Mouse (Mus musculus) layer of hippocampus, adult 9-10 months (tissue): ENCODE measurements at regions not wholly inside any gene's neighbourhood (a gene's known extent, or its start where the extent isn't known, plus 50 kb on each side); places are given as distances from the start of the nearest gene placed in this dataset.

Experiments used
- DNase-seq: peaks from one replicate; pipeline ENCODE4 v3.0.0; 2022; ENCODE audit warnings: low spot score

DNA sequence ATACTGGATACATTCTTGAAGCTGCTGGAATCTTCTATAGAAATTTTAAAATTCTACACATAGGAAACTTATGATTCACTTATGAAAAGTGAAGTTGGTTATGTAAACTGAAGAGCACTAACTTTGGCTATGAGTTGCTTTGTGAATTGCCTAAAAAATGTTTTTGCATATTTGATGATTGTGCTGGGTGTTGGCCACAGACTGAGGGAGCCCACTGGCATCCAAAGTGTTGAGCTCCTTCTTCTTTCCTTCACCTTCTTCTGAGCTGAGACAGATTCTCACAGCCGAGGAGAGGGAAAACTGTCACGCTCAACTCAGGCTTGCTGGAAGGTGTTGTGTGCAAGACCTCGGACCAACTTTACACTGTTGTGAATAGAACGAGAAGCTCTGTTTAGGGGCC, 243.7 kb downstream of the Gm10260 start:
- no peak for DNase-seq

DNA sequence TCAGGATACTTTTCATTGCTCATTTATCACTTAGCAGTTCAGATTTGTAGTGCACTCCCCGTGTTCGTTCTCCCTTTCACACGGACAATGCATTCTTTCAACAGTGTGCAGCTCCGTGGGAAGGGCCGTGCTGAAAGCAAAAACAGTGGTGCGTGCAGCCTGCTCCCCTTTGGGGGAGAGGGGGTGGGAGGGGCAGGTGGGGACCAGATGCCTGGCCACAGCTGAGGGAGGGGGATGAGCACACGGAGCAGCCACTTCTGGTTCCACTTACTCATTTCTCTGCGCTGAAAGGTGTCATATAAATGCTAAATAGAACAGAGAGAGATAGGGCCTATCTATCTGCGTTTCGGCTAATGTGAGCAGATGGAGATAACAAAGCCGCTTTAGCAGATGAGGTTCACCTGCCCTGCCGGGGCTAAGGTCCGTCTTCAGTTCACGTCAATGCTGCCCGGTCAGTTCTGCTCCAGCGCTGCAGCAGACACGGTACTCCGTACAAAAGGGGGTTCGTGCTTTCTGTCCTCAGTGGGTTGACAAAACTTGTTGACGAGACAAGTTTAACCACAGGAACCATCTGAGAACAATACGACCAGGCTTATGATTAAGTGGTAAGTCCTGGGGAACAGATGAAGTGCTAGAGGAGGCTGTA, 245.9 kb downstream of the Gm10260 start:
- DNase-seq = no peak

DNA sequence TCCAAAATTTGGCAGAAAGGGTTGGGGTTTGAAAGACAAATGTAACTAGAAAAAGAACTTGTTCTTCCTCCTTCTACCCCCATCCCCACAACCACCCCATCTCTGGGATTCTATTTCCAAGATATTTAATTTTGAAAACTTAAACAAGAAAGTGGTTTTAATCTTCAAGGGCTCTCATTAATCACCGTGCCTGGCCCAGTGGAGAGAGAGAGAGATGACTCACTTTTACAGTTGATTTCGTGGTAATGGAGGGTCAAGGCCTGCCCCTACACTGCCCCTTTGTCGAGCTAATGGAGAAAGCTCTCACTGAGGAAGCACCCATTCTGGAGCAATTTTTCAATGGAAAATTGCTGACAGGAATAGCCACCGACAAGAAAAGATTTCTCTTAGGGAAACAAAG, 247.9 kb downstream of the Gm10260 start:
- DNase-seq = no peak

DNA sequence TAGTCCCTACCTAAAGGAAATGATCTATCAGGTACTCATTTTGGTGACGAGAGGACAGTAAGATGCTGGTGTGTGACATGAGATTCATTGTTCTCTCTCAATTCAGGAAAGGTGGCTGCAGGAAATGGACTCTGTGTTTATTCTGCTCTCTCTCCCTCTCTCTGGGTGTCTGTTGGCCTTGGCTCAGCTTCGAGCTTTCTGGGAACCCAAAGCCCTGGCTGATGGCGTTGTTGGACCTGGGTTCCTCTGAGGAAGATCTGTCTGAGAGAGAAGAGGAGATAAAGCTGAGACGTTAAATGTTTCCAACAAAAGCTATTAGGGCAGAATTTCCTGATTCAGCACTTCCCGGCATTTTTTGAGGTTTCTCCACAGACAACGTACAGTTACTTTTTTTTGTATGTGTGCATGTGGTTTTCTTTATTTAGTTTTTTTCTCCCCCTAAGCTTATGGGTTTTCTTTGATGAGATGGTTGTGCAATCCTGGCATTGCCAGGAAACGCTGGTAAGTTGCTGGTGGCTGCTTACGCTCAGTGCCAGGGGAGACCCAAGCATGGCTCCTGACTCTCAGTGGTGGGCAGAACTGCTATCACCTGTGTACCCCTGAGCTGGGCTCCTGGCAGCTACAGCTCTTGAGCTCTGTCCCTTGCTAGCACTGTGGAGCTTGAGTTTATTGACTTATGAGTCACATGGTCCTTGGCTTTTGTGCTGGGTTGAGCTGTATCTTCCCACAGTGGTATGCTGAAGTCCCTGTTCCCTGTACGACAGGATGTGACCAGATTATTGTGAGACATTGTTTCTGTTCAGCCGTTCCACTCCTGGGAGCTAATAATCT, 249.8 kb downstream of the Gm10260 start:
- DNase-seq = no peak

DNA sequence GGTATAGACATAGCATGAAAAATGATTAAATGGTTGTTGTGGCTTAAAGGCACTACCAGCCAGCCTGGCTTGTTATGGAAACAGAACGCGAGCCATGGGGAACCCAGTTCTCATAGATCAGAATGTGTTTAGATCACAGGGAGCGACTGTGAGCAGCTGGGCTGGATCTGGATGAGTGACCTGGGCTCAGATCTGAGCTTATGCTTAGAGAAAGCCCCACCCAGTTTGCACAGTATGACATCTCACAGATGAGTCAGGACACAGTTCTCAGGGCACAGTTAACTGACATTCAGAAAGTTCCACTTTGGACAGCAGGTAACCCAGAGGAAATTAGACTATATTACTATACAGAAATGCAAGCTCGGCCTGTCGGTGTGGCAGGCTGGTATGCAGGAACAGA, 255.5 kb downstream of the Gm10260 start:
- no peak for DNase-seq

DNA sequence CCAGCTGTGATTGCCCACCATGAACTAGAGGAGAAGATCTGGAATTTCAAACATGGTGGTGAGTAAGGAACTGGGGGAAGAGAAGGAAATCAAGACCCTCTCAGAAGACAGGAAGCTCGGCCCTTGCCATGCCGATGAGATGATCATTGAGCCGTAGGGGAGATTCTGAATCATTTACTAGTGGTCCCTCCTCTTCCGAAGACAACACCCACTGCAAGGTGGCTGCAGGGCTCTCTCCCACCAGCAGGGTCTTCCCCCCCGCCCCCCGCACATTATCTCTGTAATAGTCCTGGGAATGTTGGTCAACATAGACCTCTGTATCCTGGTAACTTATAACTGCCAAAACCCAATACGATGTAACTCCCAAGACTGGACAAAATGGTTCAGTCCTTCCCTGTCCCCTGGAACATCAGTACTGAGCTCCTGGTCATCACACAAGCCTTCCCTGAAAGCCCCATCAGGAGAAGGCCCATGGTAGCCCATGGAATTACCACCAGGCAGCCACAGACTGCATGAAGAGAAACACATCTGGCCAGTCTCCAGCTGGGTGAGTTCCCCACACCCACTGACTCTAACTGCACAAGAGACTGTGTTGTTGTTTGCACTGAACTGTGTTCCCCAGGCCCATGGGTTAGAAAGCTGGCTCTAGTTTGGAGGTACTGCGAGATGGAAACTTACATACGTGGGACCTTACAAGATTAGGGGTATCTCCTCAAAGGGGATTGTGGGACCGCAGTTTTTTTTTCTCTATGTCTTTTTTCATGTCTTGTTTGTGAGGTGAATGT, 256.3 kb downstream of the Gm10260 start:
- DNase-seq = no peak

DNA sequence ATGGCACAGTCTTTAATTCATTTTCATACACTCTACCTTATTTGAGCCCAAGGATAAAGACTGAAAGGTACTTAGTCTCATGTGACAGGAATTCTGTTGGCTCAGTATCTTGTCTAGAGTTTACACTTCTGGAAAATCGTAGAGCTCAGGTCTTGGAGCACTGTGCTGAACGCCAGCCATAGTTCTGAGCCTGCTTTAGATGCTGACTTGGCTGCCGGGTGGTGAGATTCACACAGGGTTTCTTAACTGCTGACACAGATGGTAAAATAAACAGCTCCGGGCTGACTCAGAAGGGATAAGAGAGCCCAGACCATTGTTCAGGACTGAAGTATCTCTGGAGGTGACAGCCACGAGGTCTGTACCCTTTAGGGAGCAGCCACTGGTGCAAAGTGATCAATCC, 257.0 kb downstream of the Gm10260 start:
- no peak for DNase-seq

DNA sequence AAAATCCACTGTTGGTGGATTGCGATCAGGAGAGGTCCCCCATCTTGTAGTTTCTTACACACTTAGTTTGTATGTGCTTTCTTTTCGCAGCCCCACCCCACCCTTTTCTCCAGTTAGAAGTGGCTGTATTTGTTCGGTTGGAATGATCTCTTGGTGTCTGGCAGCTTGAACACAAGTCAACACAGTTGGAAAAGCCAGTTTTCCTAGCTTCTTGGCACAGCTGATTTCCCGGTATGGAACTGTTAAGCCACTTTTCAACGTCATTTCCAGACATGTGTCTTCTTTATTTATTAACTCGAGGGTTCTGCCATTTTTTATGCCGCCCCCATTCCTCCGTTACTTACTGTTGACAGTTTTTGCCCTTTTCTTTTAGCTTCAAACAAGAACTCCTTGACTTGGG, 259.2 kb downstream of the Enc1 start:
- DNase-seq = no peak

DNA sequence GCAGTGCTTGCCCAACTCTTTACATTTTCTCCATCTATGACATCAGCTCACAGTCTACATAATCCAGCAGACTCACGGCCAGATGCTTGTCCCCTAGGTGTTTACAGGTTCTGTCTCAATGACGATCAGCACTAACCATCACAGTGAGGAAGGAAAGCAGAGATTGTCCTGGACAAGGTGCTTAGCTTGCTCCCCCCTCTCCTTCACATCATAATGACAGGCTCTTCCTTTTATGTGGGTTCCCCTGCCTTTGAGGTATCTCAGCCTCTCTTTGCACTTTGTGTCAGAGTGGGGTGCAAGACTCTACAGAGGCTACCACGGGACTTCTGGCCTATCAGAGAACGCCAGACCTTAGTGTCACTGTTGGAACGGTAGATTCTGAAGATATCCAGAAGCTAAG, 258.1 kb downstream of the Enc1 start:
- DNase-seq = no peak

DNA sequence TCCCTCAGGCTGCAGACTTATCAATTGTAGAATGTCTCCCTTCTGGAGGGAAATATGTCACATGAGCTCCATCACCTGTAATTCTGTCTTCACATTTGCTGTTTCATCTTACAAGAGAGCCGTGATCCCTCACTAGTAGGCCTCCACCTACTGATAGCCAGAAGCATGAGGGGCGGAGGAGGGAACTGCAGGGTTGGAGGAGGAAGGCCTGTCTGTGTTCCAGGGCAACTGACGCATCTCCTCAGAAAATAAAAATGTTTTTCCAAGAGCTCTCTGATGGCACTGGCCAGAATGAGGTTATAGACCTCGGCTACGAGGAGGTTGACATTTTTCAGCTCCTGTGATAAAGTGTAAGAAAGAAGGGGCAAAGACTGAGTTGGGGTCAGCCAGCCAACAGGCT, 257.0 kb downstream of the Enc1 start:
- no peak for DNase-seq

DNA sequence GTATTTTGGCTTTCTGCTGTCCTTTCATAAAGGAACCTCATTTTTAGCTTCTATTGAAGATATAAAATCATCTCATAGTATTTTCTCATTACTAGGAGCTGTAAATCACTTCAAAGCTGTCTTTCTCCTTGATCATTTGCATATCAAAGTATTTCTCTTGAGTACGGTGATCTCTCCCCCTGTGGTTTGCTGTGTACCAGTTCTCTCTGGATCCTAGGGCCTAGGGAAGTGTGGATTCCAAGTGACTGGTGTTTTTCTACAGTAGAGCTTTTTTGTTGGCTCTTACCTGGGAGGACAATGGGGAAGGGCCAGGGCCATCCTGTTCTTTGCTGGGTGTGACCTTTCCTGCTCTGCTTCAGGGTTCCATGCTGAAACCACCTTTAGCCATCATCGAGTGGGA, 253.9 kb downstream of the Enc1 start:
- no peak for DNase-seq

DNA sequence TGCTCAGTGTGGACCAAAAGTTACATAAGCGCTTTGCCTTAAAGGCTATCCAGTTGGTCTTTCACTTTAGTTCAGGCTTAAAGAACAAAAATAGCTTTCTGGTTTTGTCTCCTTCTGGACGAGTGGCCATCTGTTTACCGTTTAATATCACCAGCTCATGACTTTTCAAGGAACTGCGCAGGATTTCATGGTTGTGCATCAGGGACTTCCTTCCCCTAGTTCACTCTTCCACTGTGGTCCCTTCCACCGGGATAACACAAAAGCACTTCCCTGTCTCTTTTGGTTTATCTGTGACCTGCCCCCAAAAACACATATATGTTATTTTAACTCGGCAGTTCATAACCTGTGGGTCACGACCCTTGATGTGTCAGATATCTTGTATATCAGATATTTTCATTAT, 252.9 kb downstream of the Enc1 start:
- DNase-seq = no peak

DNA sequence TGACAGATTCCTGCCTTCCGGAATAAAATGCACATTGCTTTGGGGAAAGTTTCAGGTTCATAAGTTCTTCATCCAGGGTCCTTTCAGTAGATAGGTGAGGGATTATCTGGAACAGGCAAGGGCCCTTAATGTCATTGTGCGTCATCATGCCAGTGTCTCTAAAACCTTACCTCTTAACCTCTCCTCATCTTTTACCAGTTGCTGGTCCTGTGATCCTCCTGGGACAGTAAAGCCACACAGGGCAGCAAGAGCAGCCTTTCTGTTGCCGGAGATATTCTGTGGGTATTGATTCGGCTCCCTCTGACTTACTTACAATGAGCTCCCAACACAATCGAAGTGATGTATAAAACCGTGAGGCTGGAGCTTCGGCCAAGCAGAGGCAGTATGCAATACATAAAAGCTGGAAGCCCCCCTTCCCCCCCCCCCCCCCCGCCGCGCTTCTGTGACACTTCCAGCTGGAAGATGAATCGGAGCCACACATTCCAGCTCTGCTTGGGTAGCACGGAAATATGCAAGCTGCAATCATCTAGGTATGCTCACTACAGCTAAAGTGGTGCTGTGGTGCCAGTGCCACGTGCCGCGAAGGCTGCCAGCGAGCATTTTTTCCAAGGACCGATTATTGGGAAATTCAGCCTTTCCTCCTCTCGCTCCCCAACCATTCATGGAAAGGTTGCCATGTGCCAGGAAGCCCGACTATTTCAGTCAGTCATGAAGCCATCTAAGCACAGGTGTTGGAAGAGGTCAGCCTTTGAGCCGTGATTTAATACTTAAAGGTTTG, 252.2 kb downstream of the Enc1 start:
- no peak for DNase-seq

DNA sequence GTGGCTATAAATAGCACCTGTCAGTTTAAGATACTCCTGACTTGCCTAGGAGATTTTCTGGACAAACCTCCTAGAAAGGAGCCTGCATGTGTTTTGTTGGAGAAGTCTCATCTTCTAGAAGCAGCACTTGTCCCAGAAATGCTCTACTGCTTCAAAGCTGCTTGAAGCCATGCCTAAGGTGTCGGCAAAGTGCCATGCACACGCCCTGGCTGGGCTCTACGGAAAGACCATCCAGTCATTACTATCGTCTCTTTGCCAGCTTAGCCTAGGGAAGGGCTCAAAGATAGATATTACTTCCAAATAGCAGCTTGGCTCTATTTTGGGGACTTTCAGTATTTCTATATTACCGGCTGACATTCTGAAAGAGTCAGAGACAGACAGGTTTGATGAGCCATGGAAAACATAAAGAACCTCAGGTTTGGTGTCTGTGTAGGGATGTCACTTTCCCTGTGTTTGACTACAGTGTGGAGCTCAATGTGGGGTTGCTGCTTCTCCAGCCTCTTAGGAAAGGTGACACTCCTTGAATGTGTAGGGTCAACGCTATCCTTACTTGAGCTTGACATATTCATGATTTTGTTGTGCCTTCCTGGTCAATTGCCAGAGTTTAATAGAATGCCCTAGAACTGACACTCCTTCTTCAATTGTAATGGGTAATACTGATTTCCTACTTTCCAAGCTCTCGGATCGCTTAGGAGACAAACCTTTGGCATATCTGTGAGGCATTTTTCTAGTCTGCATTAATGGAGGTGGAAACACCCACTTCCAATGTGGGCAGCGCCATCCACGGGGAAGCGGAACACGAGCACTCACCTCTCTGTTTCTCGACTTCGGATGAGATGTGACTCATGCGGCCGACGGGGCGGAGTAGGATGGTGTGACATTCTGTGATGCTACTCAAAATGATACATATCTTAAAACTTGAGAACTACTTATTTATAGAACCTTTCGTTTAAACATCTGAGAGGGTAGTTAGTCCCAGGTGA, 251.3 kb downstream of the Enc1 start:
- no peak for DNase-seq

DNA sequence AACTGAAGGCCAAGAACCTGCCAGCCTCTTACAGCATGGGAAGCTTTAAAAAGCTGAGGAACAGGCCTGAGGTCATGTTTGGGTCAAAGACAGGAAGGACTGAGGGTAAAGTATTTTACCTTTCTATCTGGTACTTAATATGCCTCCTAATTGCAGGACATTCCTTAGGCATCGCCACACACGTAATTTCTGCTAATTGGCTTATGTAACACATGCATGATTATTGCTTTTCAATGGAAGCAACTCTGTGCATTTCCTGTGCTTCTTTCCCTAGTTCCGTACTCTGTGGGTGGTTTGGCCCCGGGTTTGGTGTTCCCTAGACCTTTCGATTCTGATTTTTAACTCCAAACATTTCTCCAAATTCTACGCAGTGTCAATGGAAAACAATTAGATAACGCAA, 249.2 kb downstream of the Enc1 start:
- DNase-seq = no peak

DNA sequence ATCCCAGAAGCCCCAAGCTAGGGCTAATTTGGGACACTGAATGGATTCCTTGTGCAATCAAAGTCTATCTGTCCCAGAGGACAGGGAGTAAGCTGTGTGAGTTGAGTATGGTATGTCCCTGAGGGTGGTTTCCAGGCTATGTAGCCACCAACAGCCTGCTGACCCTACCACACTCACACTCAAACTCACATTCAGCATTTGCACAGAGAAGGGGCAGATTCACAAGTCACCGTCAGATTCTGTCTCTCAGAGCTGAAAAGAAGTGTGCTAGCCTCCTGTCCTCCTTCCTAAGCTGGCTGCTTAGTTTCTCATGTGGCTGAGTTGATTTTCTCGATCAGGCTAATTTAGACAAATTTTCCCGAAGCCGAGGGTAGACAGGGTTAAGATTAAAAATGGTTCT, 248.8 kb downstream of the Enc1 start:
- DNase-seq = no peak

DNA sequence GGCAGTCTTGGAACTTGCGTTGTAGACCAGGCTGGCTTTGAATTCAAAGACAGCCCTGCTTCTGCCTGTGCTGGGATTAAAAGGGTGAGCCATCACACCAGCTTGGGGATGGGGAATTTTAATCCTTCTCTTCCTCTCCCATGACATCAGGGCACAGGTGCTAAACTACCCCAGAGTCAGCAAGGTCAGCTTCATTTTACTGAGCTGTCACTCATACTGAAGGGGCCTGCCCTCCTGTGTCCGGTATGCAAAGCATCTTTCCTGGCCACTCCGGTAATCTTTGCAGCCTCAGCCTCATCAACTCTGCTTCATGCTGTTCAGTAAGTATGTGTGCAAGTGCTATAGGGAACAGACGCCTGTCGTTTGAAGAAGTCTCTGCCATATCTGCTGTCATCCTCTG, 248.1 kb downstream of the Enc1 start:
- no peak for DNase-seq

DNA sequence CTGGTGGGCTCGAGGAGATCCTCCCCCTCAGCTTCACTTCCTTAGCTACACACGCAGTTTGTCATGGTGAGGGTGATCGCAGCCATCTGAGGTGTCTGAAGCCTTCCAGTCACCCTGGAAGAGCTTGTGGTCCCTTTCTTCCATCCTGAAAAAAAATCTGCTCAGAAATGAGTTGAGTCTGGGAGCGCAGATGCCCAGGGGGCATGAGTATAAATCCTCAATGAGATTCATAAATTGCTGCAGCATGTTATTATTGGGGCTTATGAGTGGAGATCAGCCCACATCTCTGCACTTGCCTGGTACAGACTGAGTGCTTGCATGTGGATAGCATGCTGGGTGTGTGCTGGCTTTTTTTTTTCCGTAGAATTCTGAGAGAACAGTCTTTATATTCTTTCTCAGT, 247.6 kb downstream of the Enc1 start:
- no peak for DNase-seq

DNA sequence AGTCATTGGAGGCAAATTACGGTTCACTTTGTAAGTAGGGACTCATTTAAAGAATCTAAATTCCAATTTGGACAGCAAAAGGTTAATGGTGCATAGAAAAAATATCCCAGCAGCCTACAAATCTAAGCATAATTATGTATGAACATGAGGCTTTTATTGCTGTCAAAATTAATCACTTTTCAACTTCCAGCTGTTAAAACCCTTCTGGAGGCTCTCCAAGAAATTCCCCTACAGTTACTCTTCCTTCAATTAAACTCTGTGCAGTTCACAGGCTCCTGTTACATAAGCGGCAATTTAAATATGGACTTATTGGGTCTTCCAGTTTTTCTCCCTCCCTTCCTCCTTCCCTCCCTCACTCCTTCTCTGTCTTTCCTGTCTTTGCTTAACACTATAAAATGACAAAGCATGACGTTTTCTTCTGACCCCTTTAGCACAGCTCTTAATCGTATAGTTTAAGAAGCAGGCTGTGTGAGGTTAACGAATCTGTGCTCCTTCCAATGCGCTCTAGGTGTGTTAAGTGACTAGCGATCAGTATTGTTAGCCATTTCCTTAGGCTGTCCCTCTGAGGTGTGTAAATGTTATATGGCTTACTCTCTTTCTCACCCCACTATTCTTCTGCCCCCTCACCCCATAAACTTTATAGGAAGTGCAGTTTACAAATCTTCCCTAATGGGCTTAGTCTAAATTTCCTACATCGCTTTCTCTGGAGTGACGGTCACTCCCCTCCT, 247.0 kb downstream of the Enc1 start:
- no peak for DNase-seq

DNA sequence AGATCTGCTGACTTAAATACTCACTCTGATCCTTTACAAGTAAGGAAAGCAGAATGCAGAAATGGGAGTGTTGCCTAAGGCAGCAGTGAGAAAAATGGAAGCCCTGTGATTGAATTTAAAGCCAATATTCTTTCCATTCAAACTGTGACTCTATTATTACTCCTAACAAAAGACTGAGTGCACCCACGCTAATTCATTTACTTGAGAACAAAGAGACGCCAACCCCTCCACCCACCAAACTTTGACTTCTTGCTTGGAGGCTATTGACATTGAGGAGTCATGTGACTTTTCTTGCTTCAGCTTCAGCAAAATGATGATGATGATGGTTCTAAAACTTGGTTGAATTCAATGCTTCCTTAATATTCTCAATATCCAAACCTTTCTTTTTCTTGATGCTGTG, 245.6 kb downstream of the Enc1 start:
- DNase-seq = no peak
